Mouse (Mus musculus) c-Kit-positive CD71-positive TER-119-positive erythroid progenitor cells, embryonic 14.5 days (primary cell): ENCODE results near the gene Aloxe3.

Experiments used
- DNase-seq: peaks from one replicate; pipeline ENCODE4 v3.0.0-alpha.2; 2013; ENCODE audit warnings: low spot score

Aloxe3 gene

GRCm38 (mm10) chr11:69095511-69096231 is 30.0 kb upstream of the Aloxe3 start:
- DNase-seq = no peak

- no peak for DNase-seq
These were observed 29.2 kb upstream of the Aloxe3 start for GRCm38 (mm10) chr11:69096360-69096986.

- DNase-seq = peak; percentile 93
These were observed 28.5 kb upstream of the Aloxe3 start for GRCm38 (mm10) chr11:69096987-69097900.

GRCm38 (mm10) chr11:69098039-69098761 is 27.5 kb upstream of the Aloxe3 start:
- DNase-seq = no peak

GRCm38 (mm10) chr11:69098762-69099091 is 27.0 kb upstream of the Aloxe3 start:
- peak; percentile 95 for DNase-seq

- no peak for DNase-seq
These were observed 26.4 kb upstream of the Aloxe3 start for GRCm38 (mm10) chr11:69099177-69099914.

- DNase-seq = peak; percentile 75
These were observed 25.8 kb upstream of the Aloxe3 start for GRCm38 (mm10) chr11:69099915-69100345.

GRCm38 (mm10) chr11:69100639-69101360 is 24.9 kb upstream of the Aloxe3 start:
- DNase-seq = no peak

GRCm38 (mm10) chr11:69101604-69102402 is 23.9 kb upstream of the Aloxe3 start:
- no peak for DNase-seq

GRCm38 (mm10) chr11:69102403-69102725 is 23.3 kb upstream of the Aloxe3 start:
- DNase-seq = no peak

GRCm38 (mm10) chr11:69103121-69103520 is 22.6 kb upstream of the Aloxe3 start:
- DNase-seq = no peak

- no peak for DNase-seq
These were observed 21.9 kb upstream of the Aloxe3 start for GRCm38 (mm10) chr11:69103531-69104435.

- no peak for DNase-seq
These were observed 21.2 kb upstream of the Aloxe3 start for GRCm38 (mm10) chr11:69104487-69104886.

GRCm38 (mm10) chr11:69105227-69105626 is 20.5 kb upstream of the Aloxe3 start:
- no peak for DNase-seq

GRCm38 (mm10) chr11:69105796-69106195 is 19.9 kb upstream of the Aloxe3 start:
- DNase-seq = no peak

GRCm38 (mm10) chr11:69106299-69106698 is 19.4 kb upstream of the Aloxe3 start:
- DNase-seq = no peak

- DNase-seq = no peak
These were observed 18.9 kb upstream of the Aloxe3 start for GRCm38 (mm10) chr11:69106842-69107241.

- DNase-seq = no peak
These were observed 18.0 kb upstream of the Aloxe3 start for GRCm38 (mm10) chr11:69107676-69108075.

GRCm38 (mm10) chr11:69108223-69108622 is 17.5 kb upstream of the Aloxe3 start:
- no peak for DNase-seq
